Mouse (Mus musculus) ovary, postnatal 36 days (tissue): Measurements from ENCODE around the gene Acnat2.
"Not testable (repeated sequence)": the region's sequence is repeated elsewhere in the genome, so short reads cannot be mapped to it uniquely, and the experiment has no call there.

Source experiments
- DNase-seq: peaks from one replicate; pipeline ENCODE4 v3.0.0; 2022; ENCODE audit warnings: low spot score, mixed read lengths

Acnat2 gene

GRCm38 (mm10) chr4:49407957-49408356 lies at the start of gene Acnat2:
Gene Acnat2 (minus strand): TSS chr4:49408151.
- DNase-seq: not testable (repeated sequence)

DNA sequence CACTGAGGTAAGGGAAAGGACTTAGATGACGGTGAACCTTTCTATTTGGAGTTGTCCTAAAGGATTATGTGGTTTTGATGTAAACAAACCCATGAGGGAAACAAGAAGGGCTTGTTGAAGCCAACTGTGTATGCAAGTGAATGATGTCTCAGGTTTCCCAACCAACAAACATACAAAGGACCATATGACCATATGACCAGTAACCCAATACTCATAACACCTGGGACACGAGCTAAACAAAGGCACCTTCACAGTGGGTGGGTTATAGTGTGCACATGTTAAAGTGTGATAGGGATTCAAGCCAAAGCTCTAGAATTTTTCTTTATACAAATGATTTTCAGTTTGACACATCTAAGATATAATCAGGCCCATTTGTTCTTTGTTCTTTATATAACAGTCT lies 48.2 kb upstream of the Acnat2 start:
- DNase-seq: no peak

- no peak for DNase-seq
These were observed 44.0 kb upstream of the Acnat2 start for GRCm38 (mm10) chr4:49451848-49452551.

- not testable (repeated sequence) for DNase-seq
These were observed 43.3 kb upstream of the Acnat2 start for GRCm38 (mm10) chr4:49451133-49451847.

DNA sequence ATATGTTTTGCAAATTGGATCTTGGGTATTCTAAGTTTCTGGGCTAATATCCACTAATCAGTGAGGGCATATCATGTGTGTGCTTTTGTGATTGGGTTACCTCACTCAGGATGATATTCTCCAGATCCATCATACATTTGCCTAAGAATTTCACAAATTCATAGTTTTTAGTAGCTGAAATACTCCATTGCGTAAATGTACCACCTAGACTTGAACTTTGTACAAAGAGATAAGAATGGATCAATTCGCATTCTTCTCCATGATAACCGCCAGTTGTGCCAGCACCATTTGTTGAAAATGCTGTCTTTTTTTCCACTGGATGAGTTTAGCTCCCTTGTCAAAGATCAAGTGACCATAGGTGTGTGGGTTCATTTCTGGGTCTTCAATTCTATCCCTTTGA lies 29.0 kb upstream of the Acnat2 start:
- DNase-seq: not testable (repeated sequence)

GRCm38 (mm10) chr4:49410151-49410550 lies 2.2 kb upstream of the Acnat2 start:
- DNase-seq: not testable (repeated sequence)

DNA sequence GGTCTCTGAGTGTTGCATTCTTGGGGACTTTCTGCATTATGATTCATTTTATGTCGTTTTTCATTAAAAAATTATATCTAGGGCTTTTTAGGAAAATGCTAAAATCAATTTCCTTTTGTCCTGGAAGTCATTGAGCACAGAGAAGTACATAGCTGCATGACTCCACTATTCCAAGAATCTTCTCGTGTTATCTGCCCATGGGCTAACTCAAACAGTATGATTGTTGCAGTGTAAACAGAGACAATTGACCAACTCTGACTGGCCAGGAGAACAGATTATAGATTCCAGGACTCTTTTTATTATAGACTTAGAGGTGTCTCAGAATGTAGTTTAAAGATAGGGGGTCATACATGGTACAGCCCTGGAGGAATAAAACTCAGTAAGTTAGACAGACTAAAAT lies 21.1 kb downstream of the Acnat2 start:
- no peak for DNase-seq

DNA sequence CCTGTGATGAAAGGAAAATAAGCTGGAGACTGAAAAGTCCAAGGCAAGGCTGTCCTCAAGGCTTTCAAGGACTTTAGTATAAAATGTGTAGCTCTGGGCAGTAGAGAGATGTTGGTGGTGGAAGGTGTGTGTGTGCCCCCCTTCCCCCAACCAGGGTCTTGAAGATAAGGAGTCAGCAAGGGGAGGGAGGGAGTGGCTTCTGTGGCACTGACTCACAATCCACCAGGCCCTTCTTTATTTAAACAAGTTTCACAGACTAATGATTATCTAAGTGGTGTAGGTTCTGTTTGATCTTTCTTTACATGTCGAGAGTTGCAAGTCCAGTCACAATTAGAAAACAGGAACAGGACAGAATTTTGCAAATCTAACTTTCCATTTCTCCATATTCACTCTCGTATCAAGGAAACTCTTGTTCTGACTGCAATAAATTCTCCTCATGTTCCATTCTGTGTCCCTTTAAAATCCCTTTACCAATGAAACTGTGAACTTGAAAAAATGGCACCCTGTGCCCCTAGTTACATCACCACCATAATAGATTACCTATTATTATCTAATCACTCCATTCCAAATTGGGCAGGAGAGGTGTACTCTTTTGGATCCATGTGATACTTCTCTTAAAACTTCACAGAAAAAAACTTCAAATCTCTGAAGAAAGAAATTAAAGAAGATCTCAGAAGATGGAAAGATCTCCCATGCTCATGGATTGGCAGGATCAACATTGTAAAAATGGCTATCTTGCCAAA lies 24.2 kb downstream of the Acnat2 start:
- DNase-seq: not testable (repeated sequence)

- DNase-seq: not testable (repeated sequence)
These were observed 39.9 kb downstream of the Acnat2 start for GRCm38 (mm10) chr4:49368046-49368445.

DNA sequence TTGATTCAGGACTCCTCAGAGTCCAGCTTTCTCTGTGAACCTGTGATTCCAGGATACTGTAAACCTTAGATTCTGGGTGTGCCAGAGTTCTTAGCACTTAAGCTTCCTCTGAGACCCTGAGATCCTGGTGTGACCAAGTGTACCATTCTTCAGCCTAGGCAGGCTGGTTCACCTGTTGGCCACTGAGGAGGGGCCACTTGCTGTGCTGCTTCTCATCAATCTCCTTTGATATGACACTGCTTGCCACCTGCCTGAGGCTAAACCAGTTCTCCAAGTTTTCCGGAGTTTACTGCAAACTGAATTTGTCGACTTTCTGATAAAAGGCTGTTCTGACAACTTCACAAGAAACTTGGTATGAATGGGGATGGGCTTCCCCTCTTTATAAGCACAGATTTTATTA lies 50.9 kb downstream of the Acnat2 start:
- DNase-seq: no peak

GRCm38 (mm10) chr4:49350470-49350869 lies 57.5 kb downstream of the Acnat2 start:
- DNase-seq: no peak

GRCm38 (mm10) chr4:49348677-49349076 lies 59.3 kb downstream of the Acnat2 start:
- DNase-seq: no peak

GRCm38 (mm10) chr4:49348001-49348400 lies 60.0 kb downstream of the Acnat2 start:
- not testable (repeated sequence) for DNase-seq

GRCm38 (mm10) chr4:49340091-49340490 lies 67.9 kb downstream of the Acnat2 start:
- not testable (repeated sequence) for DNase-seq

DNA sequence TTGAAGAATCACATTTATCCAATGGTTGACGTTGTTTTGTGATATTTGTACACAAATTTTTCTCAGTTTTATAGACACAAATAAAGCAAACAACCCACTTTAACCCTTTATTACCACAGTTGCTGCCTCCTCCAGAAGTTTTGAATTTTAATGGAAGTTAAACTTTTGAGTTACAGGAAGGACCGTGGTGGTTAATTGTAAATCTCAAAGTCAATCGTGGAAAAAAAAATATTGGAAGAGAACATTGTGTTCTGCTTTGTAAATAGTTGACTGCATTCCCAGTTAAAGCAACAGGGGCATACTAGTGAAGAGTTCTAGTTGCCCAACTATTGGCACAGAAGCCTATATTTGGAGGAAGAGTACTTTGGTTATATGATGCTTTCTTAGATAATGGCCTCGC lies 70.0 kb downstream of the Acnat2 start:
- DNase-seq: not testable (repeated sequence)
